Mouse (Mus musculus) frontal cortex, postnatal 25 days (tissue): ENCODE measurements around the gene Trabd.

Source experiments
- DNase-seq, 2 experiments: peaks; one replicate each; pipeline ENCODE4 v3.0.0; 2022; ENCODE audit warnings: low spot score in 2 of 2

Gene Trabd

GRCm38 (mm10) chr15:89127364-89127940 is 52.5 kb downstream of the Trabd start:
- no peak for DNase-seq

GRCm38 (mm10) chr15:89128382-89129350 is 53.7 kb downstream of the Trabd start, which contains the start of gene Hdac10:
Hdac10 (minus strand) TSS chr15:89128700.
- peak; percentile 75 to 78 for DNase-seq

- no peak for DNase-seq
Observed at GRCm38 (mm10) chr15:89130245-89130644, 55.3 kb downstream of the Trabd start.

GRCm38 (mm10) chr15:89131316-89131715 is 56.4 kb downstream of the Trabd start:
- no peak for DNase-seq
